Mouse (Mus musculus) megakaryocyte, embryonic 14.5 days (primary cell): Measurements from ENCODE around the gene Ttc25.

Source experiments
- FLI1 ChIP-seq: IDR thresholded peaks from 2 replicates; pipeline ENCODE4 v1.6.1; 2012; ENCODE audit warnings: low read length, inconsistent platforms, mixed read lengths
- GATA1 ChIP-seq: IDR thresholded peaks from 3 replicates; pipeline ENCODE4 v1.6.1; 2012; ENCODE audit warnings: mixed read lengths, low read length, inconsistent platforms, borderline replicate concordance

- TF ChIP-seq GATA1 (no peak), FLI1 (no peak)
Measured at GRCm38 (mm10) chr11:100561748-100562147, 16.3 kb downstream of the Ttc25 start.
